Mouse (Mus musculus): ENCODE results near the gene Rnf183.

- TF ChIP-seq CTCF (IDR thresholded peaks at IDR 0.05; ENCODE audit: low read depth) = no peak
- TF ChIP-seq EP300 (IDR thresholded peaks at IDR 0.05; ENCODE audit: low read depth) = no peak
Measured at GRCm38 (mm10) chr4:62472071-62472470, 37.0 kb upstream of the Rnf183 start.
